Mouse (Mus musculus) left cerebral cortex, postnatal 10 days (tissue): ENCODE measurements around the gene Slc13a2. TPM values are rescaled to one million over a fixed set of nuclear protein-coding genes. Genes with fewer than 3 reads are reported as not detected.

Experiments used
- DNase-seq, 2 experiments: peaks; one replicate each; pipeline ENCODE4 v3.0.0; 2021 to 2022; ENCODE audit warnings: low spot score in 2 of 2, mixed read lengths in 1 of 2; ENCODE audit errors: extremely low spot score in 1 of 2
- intact Hi-C: fragments of 180-260 bp; cut with DNase I; formaldehyde crosslinking; loops from one replicate; pipeline ENCODE4 v1.15.1; 2025
- total RNA-seq, 2 experiments: library from RNA; stranded (reverse); gene quantifications; 2 replicates each; pipeline ENCODE4 v1.2.3; 2021

Slc13a2 gene
- total RNA-seq, 2 experiments from 2014 or later, result not detected

DNA sequence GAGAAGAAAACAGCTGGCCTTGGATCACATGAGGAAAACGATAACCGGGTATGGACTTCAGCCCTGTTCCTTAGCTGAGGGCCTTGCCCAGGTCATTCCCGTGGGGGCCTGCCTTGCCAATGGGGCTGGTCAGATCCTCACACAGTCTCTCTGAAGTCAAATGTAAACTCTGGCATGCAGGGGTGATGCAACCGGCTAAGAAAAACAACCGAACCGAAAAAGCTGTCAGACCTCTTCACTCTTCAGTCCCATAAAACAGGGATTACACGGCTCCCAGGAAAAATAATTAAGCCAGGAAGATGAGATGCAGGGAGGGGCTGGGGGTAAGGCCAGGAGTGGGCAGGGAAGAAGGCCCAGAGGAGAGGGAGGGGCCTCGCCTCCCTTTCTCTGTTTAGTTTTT is 57.9 kb downstream of the Slc13a2 start:
- DNase-seq, result no peak
- intact Hi-C loops, result no loop called here

DNA sequence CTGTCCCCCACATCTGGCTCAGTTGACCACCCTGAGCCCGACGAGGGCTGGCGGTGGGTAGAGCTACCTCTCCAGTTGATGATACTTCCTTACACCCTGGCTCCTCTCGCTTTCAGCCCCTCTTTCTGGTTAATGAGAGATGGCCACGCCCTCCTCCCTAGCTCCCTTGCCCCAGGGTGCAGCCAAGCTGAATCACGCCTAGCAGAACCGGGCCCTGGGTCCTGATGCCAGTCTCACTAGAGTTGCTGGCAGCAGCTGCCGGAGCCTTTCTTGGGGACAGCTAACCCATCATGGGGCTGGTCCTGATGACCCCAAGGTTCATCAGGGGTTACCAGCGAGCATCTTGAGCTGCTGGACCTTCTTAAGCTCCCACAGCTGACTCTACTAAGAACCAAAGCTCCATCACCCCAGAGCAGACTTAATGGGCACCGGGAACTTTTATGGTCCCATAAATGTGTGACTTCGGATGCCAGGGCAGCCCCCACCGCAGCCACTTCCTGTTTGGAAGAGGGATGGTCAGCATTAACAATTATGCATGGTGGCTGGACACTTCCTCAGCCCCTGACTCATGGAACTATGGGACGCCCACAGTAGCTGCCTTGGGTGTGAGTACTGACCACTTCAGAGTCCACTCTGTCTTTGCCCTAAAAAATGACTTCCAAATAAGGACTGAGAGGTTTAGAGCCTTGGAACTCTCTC is 58.6 kb downstream of the Slc13a2 start:
- intact Hi-C loops, result no loop called here
- DNase-seq, result no peak

DNA sequence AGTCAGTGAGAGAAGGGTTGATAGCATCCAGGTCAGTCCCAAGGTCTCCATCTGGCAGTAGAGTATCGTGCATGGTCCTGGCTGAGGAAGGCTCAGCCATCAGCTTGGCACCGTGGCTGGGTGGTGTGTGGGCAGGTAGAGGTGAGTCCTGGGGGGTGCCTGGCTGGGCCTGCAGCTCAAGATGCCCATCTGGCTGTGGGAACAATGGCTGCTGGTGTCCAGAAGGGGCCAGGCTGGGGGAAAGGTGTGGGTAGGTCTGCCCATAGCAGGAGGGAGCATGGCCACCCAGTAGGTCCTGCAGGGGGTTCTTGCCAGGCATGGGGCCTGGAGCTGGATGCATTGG is 61.3 kb downstream of the Slc13a2 start:
- DNase-seq, result no peak
- intact Hi-C loops, result loop anchor here (2.0 kb wide), 1 partner anchor 38 kb away; no protein-coding TSS in a partner anchor

DNA sequence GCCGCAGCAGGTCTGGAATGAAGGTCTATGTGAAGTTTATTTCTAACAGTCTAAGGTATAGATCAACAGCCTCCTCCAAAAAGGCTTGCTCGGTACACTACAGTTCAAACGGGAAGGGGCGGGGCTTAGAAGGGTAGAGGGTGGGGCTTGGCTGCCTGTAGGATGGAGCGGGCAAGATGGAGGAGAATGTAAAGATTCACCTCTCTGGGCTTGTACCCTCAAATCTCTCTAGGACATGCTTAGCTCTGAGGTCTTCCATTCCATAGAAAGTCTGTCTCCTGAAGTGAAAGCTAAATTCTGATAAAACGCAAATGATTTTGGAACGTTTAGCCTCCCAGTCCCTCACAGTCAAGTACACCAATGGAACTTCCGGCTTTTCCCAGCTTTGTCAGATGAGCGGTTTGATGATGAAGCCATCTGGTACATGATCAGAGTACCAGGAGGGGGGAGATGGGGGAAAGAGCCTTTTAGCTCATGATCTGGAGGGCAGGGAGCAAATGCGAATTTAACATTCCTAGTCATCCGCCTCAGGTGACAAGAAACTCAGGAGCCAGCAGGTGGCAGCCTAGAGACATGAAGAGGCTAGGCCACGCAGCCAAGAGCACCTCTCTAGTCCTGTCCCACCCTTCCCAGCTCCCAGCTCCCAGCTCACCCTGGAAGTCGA is 61.8 kb downstream of the Slc13a2 start:
- peak; percentile 63 to 83 for DNase-seq
- intact Hi-C loops, result loop anchor here (2.0 kb wide), 1 partner anchor 39 kb away; no protein-coding TSS in a partner anchor

DNA sequence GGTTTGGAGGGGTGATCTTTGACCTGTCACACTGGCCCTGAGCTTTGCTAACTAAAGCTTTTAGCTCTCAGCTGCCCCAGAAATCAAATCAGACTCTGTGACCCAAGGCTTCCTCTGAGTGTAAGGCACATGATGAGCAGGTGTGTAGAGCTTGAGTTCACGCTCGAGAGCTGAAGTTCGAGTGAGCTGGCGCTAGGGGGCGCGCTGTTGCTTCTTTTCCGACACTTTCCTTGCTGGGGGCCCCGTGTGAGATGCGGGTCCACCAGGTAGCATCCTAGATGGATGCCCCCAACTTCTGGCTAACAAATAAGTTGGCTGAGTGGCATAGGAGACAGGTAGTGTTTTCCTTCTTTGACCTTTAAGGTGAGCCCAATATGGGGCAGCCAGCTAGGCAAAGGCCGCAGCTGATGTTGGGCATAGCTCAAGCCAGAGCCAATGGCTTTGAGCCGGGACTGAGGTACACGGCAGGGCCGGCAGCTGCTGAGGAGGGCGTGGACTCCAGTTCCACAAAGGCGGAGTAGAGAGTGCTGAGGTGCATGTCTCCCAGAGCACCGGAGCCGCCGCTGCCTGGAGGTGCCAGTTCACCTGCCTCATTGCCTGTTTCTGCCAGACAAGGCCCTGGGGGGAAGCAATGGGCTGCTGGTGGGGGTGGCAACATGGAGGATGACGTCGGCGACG is 63.5 kb downstream of the Slc13a2 start:
- no peak for DNase-seq
- intact Hi-C loops, result loop anchor here (5.0 kb wide), 1 partner anchor 94 kb away; no protein-coding TSS in a partner anchor

DNA sequence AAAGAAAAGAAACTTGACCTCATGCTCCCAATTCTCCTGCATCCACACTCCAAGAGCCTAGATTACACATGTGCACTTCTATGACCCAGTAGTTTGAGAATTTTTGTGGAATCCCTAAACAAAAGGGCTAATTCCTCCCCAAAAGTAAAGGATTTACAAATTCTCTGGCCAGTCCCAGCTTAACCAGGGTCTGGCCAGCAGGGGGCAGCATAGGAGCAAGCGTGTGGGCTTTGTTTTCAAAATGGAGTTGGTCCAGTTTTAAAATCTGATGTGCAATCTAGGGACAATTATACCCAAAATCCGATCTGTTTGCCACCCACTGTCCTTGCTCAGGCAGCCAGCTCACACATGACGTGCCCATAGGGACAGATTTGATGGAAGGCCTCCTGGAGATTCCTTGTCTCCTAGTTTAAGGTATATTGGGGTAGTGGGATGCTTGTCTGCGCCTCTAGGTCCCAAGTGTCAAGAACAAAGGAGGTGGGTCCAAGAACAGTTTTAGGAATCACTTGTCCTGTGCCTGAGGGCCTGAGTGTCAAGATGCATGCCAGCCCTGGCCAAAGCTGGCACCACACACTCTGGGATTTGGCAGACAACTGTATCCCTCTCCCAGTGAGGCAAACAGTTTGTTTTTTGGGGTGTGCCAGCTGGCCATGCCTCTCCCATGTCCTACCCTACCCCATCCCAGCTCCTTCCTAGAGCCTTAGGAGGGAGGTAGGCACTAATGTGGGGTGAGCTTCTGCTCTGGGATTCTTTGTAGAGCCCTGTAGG is 66.4 kb downstream of the Slc13a2 start:
- DNase-seq, result peak in 1 of 2 experiments; percentile 69
- intact Hi-C loops, result loop anchor here (5.0 kb wide), 1 partner anchor 97 kb away; no protein-coding TSS in a partner anchor

DNA sequence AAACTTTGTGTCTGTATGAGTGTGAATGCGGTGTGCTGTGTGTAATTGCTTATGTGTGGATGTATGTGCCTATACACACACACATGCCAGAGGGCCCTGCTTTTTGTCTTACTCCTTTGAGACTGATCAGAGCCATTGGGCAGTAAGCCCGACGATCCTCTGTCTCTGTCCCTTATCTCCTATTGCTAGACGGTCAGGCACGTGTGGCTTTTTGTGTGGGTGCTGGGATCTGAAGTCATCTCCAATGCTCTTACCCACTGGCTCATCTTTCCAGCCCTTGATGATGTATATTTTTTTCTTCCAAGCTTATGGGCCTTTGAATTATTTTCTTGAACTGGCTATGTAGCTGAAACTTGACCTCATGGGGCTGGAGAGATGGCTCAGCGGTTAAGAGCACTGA is 67.1 kb downstream of the Slc13a2 start:
- no peak for DNase-seq
- intact Hi-C loops, result loop anchor here (5.0 kb wide), 1 partner anchor 97 kb away; no protein-coding TSS in a partner anchor

DNA sequence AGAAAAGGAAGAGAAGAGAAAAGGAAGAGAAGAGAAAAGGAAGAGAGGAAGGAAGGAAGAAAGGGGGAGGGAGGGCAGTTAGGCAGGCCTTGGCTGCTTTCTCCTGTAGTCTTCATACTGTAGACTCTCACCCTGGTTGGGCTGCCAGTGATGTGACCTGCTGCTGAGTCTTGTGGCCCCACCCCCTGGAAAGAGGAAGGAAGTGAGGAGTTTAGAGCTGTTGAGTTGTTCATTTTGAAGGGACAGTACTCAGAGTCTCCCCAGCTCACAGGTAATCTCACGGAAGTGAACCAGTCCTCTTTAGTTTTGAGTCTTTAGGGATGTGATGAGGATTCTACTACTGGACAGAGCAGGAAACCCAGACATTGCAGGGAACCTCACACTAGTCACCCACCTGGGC is 68.9 kb downstream of the Slc13a2 start:
- intact Hi-C loops, result no loop called here
- no peak for DNase-seq

DNA sequence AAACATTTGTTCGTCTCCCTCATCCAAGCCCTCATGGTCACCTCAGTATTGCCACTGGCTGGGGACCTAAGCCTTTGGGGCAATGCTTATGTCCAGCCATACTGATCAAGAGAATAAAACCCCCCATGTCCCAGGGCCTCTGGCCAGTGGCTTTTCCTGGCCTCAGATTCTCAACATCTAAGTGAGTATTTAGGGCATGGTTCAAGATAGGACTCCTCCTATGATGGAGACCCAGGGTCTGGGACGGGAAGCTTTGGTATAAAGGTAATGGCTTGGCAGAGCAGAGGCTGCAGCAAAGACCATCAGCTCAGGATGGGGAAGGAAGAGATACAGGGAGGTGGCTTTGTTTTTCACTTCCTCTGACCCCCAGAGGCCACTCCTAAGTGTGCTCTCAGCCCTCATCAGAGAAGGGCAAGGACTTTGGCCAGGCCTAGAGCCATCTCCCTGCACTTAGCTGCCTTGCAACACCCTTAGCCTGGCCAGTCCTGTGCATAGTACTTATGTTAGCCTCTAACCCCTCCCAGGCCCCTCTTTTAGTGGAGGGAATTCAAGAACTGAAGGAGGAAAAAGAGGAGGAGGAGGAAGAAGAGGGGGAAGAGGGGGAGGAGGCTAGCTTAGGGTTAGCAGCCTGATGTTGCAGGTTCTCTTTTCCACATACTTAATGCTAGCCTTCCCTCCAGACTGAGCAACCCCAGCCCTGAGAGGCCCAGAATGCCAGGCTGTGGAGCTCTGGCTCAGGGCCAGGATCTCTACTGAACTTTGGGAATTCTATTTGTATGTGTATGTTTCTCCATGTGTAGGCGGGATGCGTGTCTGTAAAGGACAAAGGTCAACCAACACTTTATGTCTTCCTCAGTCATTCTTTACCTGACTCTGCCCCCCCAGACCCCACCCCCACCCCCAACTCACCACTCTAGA is 72.3 kb downstream of the Slc13a2 start:
- intact Hi-C loops, result no loop called here

DNA sequence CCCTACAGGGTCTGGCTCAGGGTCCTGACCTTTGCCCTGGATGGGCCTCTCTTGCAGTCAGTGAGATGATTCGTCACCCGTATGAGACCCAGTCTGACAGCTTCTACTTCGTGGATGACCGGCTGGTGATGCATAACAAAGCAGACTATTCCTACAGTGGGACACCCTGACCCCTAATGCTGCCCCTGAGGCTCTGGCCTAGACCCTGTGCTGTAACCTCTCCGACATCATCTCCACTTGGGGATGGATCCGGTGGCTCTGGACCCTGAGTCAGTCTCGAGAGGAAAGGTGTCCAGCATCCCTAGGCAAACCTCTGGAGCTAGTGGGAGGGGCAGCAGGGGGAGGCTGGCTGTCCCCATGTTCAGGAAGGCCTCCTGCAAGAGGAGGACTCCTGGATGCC is 73.5 kb downstream of the Slc13a2 start:
- DNase-seq, result no peak
- intact Hi-C loops, result no loop called here

More for the DNA sequence above, 72.3 kb downstream of the Slc13a2 start:
- peak in 1 of 2 experiments; percentile 24 for DNase-seq

DNA sequence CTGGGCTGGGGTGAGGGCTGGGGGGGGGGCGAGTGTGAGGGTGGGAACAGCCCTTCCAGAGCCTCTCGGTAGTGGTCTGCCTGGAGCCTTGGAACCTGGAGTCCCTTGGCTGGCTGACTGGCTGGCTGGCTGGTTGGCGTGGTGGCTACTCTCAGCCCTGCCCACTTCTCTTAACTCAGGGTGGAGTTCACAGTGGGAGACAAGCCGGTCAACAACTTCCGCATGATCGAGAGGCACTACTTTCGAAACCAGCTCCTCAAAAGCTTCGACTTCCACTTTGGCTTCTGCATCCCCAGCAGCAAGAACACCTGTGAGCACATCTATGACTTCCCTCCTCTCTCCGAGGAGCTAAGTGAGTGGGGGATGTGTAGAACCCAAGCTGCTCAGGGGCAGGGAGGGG is 74.1 kb downstream of the Slc13a2 start:
- intact Hi-C loops, result no loop called here

More for the DNA sequence above, 74.1 kb downstream of the Slc13a2 start:
- no peak for DNase-seq

Other genes with a start within 250 kb of the Slc13a2 start
- 1 to 10 TPM; 4.8 to 5.8 TPM for gene Nek8, start 245.5 kb downstream of the Slc13a2 start, total RNA-seq
- gene Tlcd1, start 245.5 kb downstream of the Slc13a2 start, total RNA-seq, result 10 to 100 TPM; 23.8 to 27.9 TPM
- gene Rpl23a, start 238.6 kb downstream of the Slc13a2 start, total RNA-seq, result 100 to 1,000 TPM; 802 to 805 TPM
- gene Rab34, start 233.8 kb downstream of the Slc13a2 start, total RNA-seq, result 10 to 100 TPM; 37.0 to 39.8 TPM
- gene Proca1, start 228.8 kb downstream of the Slc13a2 start, total RNA-seq, result 1 to 10 TPM; 3.6 to 4.7 TPM
- 10 to 100 TPM; 60.5 to 65.2 TPM for gene Sdf2, start 176.5 kb downstream of the Slc13a2 start, total RNA-seq
- gene Supt6, start 176.2 kb downstream of the Slc13a2 start, total RNA-seq, result 10 to 100 TPM; 86.3 to 87.6 TPM
- gene 2610507B11Rik, start 160.5 kb downstream of the Slc13a2 start, total RNA-seq, result 100 to 1,000 TPM; 161 to 169 TPM
- gene BC030499, start 131.4 kb downstream of the Slc13a2 start, total RNA-seq, result 1 to 10 TPM; 1.6 TPM
- gene Spag5, start 120.7 kb downstream of the Slc13a2 start, total RNA-seq, result 1 to 10 TPM; 3.1 to 3.9 TPM
- 100 to 1,000 TPM; 291 to 324 TPM for gene Aldoc, start 99.2 kb downstream of the Slc13a2 start, total RNA-seq
- 10 to 100 TPM; 72.3 to 76.6 TPM for gene Pigs, start 93.8 kb downstream of the Slc13a2 start, total RNA-seq
- 10 to 100 TPM; 34.6 to 35.8 TPM for gene Unc119, start 78.7 kb downstream of the Slc13a2 start, total RNA-seq
- gene Foxn1, start 35.7 kb downstream of the Slc13a2 start, total RNA-seq, result not detected
- gene Slc46a1, start 43.5 kb upstream of the Slc13a2 start, total RNA-seq, result 1 to 10 TPM; 8.7 to 9.6 TPM
- 10 to 100 TPM; 51.2 to 59.2 TPM for gene Sarm1, start 75.5 kb upstream of the Slc13a2 start, total RNA-seq
- gene Vtn, start 76.9 kb upstream of the Slc13a2 start, total RNA-seq, result 10 to 100 TPM; 74.5 to 75.4 TPM
- 1 to 10 TPM in 1 of 2 experiments, under 1 TPM in 1; 0.61 to 1.1 TPM for gene Sebox, start 81.2 kb upstream of the Slc13a2 start, total RNA-seq
- gene Tmem199, start 90.0 kb upstream of the Slc13a2 start, total RNA-seq, result 10 to 100 TPM; 37.2 to 38.7 TPM
- gene Poldip2, start 90.0 kb upstream of the Slc13a2 start, total RNA-seq, result 100 to 1,000 TPM; 117 to 119 TPM
- gene Tnfaip1, start 114.1 kb upstream of the Slc13a2 start, total RNA-seq, result 10 to 100 TPM; 49.3 to 51.2 TPM
- 10 to 100 TPM; 70.5 to 76.7 TPM for gene Ift20, start 114.1 kb upstream of the Slc13a2 start, total RNA-seq
- 10 to 100 TPM; 26.2 to 28.8 TPM for gene Tmem97, start 128.6 kb upstream of the Slc13a2 start, total RNA-seq